Mouse (Mus musculus) CH12.LX (cell line): ENCODE data around the gene Drc3. TPM values are rescaled to one million over a fixed set of nuclear protein-coding genes. Genes with fewer than 3 reads are reported as not detected.

Experiments used
- DNase-seq: peaks from one replicate; pipeline ENCODE4 v3.0.0-alpha.2; 2013; ENCODE audit errors: extremely low read depth
- H3K27ac ChIP-seq: 2 replicates; pipeline ENCODE4 v1.5.1; 2012; ENCODE audit warnings: low read depth, mild to moderate bottlenecking, control low read depth, moderate library complexity; ENCODE audit not compliant: insufficient read depth
- H3K27me3 ChIP-seq: replicated peaks from 2 replicates; pipeline ENCODE3; 2012; ENCODE audit warnings: inconsistent platforms
- H3K36me3 ChIP-seq, 2 experiments: replicated peaks in 1 of 2; 2 replicates each; pipeline versions ENCODE3 to v1.6.1; 2012; ENCODE audit warnings: inconsistent platforms in 1 of 2, low read length in 1 of 2, mild to moderate bottlenecking in 1 of 2, mixed read lengths in 1 of 2, moderate library complexity in 1 of 2; ENCODE audit not compliant: control insufficient read depth in 1 of 2, insufficient read depth in 1 of 2
- H3K4me1 ChIP-seq, 2 experiments: 2 replicates each; pipeline ENCODE4 v1.6.1; 2012; ENCODE audit warnings: inconsistent platforms in 1 of 2, moderate library complexity in 1 of 2; ENCODE audit not compliant: insufficient read depth in 2 of 2, control insufficient read depth in 1 of 2
- H3K4me2 ChIP-seq: 2 replicates; pipeline ENCODE4 v1.6.1; 2012; ENCODE audit warnings: low read depth, mild to moderate bottlenecking, control low read depth; ENCODE audit not compliant: poor library complexity, insufficient read depth, severe bottlenecking
- H3K4me3 ChIP-seq, 3 experiments: fragments of 150-350 bp in 1 of 3; sonication (generic) in 1 of 3; replicated peaks in 1 of 3; 2 replicates each; pipeline versions ENCODE3 to v1.5.1; 2011 to 2012; ENCODE audit warnings: low read depth in 2 of 3, low read length in 2 of 3, mild to moderate bottlenecking in 2 of 3, moderate library complexity in 2 of 3, control low read depth in 1 of 3, improper control_type of control experiment in 1 of 3, inconsistent platforms in 1 of 3, mixed read lengths in 1 of 3; ENCODE audit not compliant: poor library complexity in 1 of 3
- H3K79me2 ChIP-seq: replicated peaks from 2 replicates; pipeline ENCODE4 v1.6.1; 2012; ENCODE audit warnings: mild to moderate bottlenecking, moderate library complexity; ENCODE audit not compliant: control insufficient read depth, poor library complexity, insufficient read depth, severe bottlenecking; ENCODE audit errors: extremely low read depth
- H3K9ac ChIP-seq: 2 replicates; pipeline ENCODE4 v1.6.1; 2012; ENCODE audit warnings: low read depth, mild to moderate bottlenecking, control low read depth, moderate library complexity; ENCODE audit not compliant: insufficient read depth
- H3K9me3 ChIP-seq: replicated peaks from 2 replicates; pipeline ENCODE3; 2012; ENCODE audit warnings: low read length, inconsistent platforms, mixed read lengths
- BHLHE40 ChIP-seq: IDR thresholded peaks from 2 replicates; pipeline ENCODE4 v1.6.1; 2011; ENCODE audit warnings: mild to moderate bottlenecking, low read depth, low read length, improper control_type of control experiment
- CHD1 ChIP-seq: IDR thresholded peaks from 2 replicates; pipeline ENCODE4 v1.6.1; 2012; ENCODE audit warnings: low read depth, low read length, improper control_type of control experiment, inconsistent platforms
- CHD2 ChIP-seq: IDR thresholded peaks from 2 replicates; pipeline ENCODE4 v1.6.1; 2011; ENCODE audit warnings: low read length, improper control_type of control experiment
- CTCF ChIP-seq, 2 experiments: IDR thresholded peaks in 1 of 2; conservative IDR thresholded peaks in 1 of 2; 2 replicates each; pipeline ENCODE4 v1.5.1; 2011 to 2012; ENCODE audit warnings: low read depth in 2 of 2, low read length in 2 of 2, improper control_type of control experiment in 1 of 2, inconsistent platforms in 1 of 2, mild to moderate bottlenecking in 1 of 2, moderate library complexity in 1 of 2
- E2F4 ChIP-seq: IDR thresholded peaks from 2 replicates; pipeline ENCODE4 v1.6.1; 2011; ENCODE audit warnings: low read depth, low read length, improper control_type of control experiment; ENCODE audit not compliant: insufficient replicate concordance
- ELF1 ChIP-seq: IDR thresholded peaks from 2 replicates; pipeline ENCODE4 v1.6.1; 2014; ENCODE audit warnings: low read depth, mild to moderate bottlenecking, inconsistent platforms, low read length, improper control_type of control experiment
- EP300 ChIP-seq: IDR thresholded peaks from 2 replicates; pipeline ENCODE4 v1.6.1; 2011; ENCODE audit warnings: low read length, improper control_type of control experiment
- ETS1 ChIP-seq: conservative IDR thresholded peaks from 2 replicates; pipeline ENCODE4 v1.6.1; 2012; ENCODE audit warnings: low read depth, mild to moderate bottlenecking, inconsistent platforms, low read length, improper control_type of control experiment, moderate library complexity
- GABPA ChIP-seq: IDR thresholded peaks from 2 replicates; pipeline ENCODE4 v1.6.1; 2012; ENCODE audit warnings: low read depth, low read length, improper control_type of control experiment, inconsistent platforms; ENCODE audit not compliant: insufficient replicate concordance
- HCFC1 ChIP-seq: IDR thresholded peaks from 2 replicates; pipeline ENCODE4 v1.6.1; 2012; ENCODE audit warnings: low read depth, mild to moderate bottlenecking, inconsistent platforms, low read length, improper control_type of control experiment
- IRF4 ChIP-seq: IDR thresholded peaks from 2 replicates; pipeline ENCODE4 v1.6.1; 2014; ENCODE audit warnings: low read depth, mild to moderate bottlenecking, inconsistent platforms, low read length, improper control_type of control experiment
- JUN ChIP-seq: IDR thresholded peaks from 2 replicates; pipeline ENCODE4 v1.6.1; 2011; ENCODE audit warnings: low read depth, mild to moderate bottlenecking, low read length, improper control_type of control experiment, moderate library complexity; ENCODE audit not compliant: insufficient read depth
- JUND ChIP-seq: conservative IDR thresholded peaks from 2 replicates; pipeline ENCODE4 v1.6.1; 2011; ENCODE audit warnings: low read depth, low read length, improper control_type of control experiment
- KAT2A ChIP-seq: IDR thresholded peaks from 2 replicates; pipeline ENCODE4 v1.6.1; 2012; ENCODE audit warnings: low read length, improper control_type of control experiment, inconsistent platforms; ENCODE audit not compliant: insufficient replicate concordance
- MAFK ChIP-seq: IDR thresholded peaks from 2 replicates; pipeline ENCODE4 v1.6.1; 2011; ENCODE audit warnings: low read length, improper control_type of control experiment; ENCODE audit not compliant: insufficient replicate concordance
- MAX ChIP-seq: IDR thresholded peaks from 2 replicates; pipeline ENCODE4 v1.6.1; 2011; ENCODE audit warnings: low read length, improper control_type of control experiment
- MAZ ChIP-seq: IDR thresholded peaks from 2 replicates; pipeline ENCODE4 v1.6.1; 2012; ENCODE audit warnings: low read depth, mild to moderate bottlenecking, inconsistent platforms, low read length, improper control_type of control experiment, moderate library complexity
- MEF2A ChIP-seq: IDR thresholded peaks from 2 replicates; pipeline ENCODE4 v1.6.1; 2014; ENCODE audit warnings: low read depth, mild to moderate bottlenecking, inconsistent platforms, low read length, improper control_type of control experiment, borderline replicate concordance
- MXI1 ChIP-seq: IDR thresholded peaks from 2 replicates; pipeline ENCODE4 v1.6.1; 2011; ENCODE audit warnings: mild to moderate bottlenecking, low read depth, low read length, improper control_type of control experiment
- MYC ChIP-seq: IDR thresholded peaks from 2 replicates; pipeline ENCODE4 v1.6.1; 2011; ENCODE audit warnings: low read depth, mild to moderate bottlenecking, improper control_type of control experiment, low read length
- NELFE ChIP-seq: IDR thresholded peaks from 2 replicates; pipeline ENCODE4 v1.6.1; 2011; ENCODE audit warnings: low read depth, low read length, improper control_type of control experiment
- NRF1 ChIP-seq: IDR thresholded peaks from 2 replicates; pipeline ENCODE4 v1.6.1; 2014; ENCODE audit warnings: low read depth, mild to moderate bottlenecking, inconsistent platforms, low read length, improper control_type of control experiment, moderate library complexity
- PAX5 ChIP-seq: IDR thresholded peaks from 2 replicates; pipeline ENCODE4 v1.6.1; 2012; ENCODE audit warnings: low read length, inconsistent platforms, mixed read lengths
- POLR2A ChIP-seq: IDR thresholded peaks from 2 replicates; pipeline ENCODE4 v1.6.1; 2011; ENCODE audit warnings: low read depth, mild to moderate bottlenecking, improper control_type of control experiment, low read length
- POLR2AphosphoS2 ChIP-seq: IDR thresholded peaks from 2 replicates; pipeline ENCODE4 v1.6.1; 2011; ENCODE audit warnings: low read depth, low read length, improper control_type of control experiment
- RAD21 ChIP-seq: IDR thresholded peaks from 2 replicates; pipeline ENCODE4 v1.6.1; 2011; ENCODE audit warnings: low read depth, mild to moderate bottlenecking, low read length, improper control_type of control experiment, moderate library complexity
- RCOR1 ChIP-seq: conservative IDR thresholded peaks from 2 replicates; pipeline ENCODE4 v1.6.1; 2012; ENCODE audit warnings: low read depth, mild to moderate bottlenecking, inconsistent platforms, low read length, improper control_type of control experiment
- SIN3A ChIP-seq: IDR thresholded peaks from 2 replicates; pipeline ENCODE4 v1.6.1; 2012; ENCODE audit warnings: low read length, improper control_type of control experiment, inconsistent platforms
- SMC3 ChIP-seq: IDR thresholded peaks from 2 replicates; pipeline ENCODE4 v1.6.1; 2011; ENCODE audit warnings: low read depth, low read length, improper control_type of control experiment
- TBP ChIP-seq: conservative IDR thresholded peaks from 2 replicates; pipeline ENCODE4 v1.6.1; 2011; ENCODE audit warnings: low read depth, low read length, improper control_type of control experiment
- TCF12 ChIP-seq: IDR thresholded peaks from 2 replicates; pipeline ENCODE4 v1.6.1; 2014; ENCODE audit warnings: low read depth, mild to moderate bottlenecking, inconsistent platforms, low read length, improper control_type of control experiment
- UBTF ChIP-seq: IDR thresholded peaks from 2 replicates; pipeline ENCODE4 v1.6.1; 2012; ENCODE audit warnings: low read depth, mild to moderate bottlenecking, inconsistent platforms, low read length, improper control_type of control experiment, moderate library complexity
- USF1 ChIP-seq: IDR thresholded peaks from 2 replicates; pipeline ENCODE4 v1.6.1; 2014; ENCODE audit warnings: low read depth, mild to moderate bottlenecking, inconsistent platforms, low read length, improper control_type of control experiment
- USF2 ChIP-seq: conservative IDR thresholded peaks from 2 replicates; pipeline ENCODE4 v1.6.1; 2011; ENCODE audit warnings: low read depth, low read length, improper control_type of control experiment
- ZC3H11A ChIP-seq: IDR thresholded peaks from 2 replicates; pipeline ENCODE4 v1.6.1; 2012; ENCODE audit warnings: low read depth, mild to moderate bottlenecking, inconsistent platforms, low read length, improper control_type of control experiment
- ZKSCAN1 ChIP-seq: IDR thresholded peaks from 2 replicates; pipeline ENCODE4 v1.6.1; 2012; ENCODE audit warnings: low read depth, inconsistent platforms, low read length, improper control_type of control experiment, borderline replicate concordance
- ZMIZ1 ChIP-seq: IDR thresholded peaks from 2 replicates; pipeline ENCODE4 v1.6.1; 2012; ENCODE audit warnings: low read depth, mild to moderate bottlenecking, inconsistent platforms, low read length, improper control_type of control experiment
- ZNF384 ChIP-seq: IDR thresholded peaks from 2 replicates; pipeline ENCODE4 v1.6.1; 2012; ENCODE audit warnings: low read depth, low read length, improper control_type of control experiment, inconsistent platforms
- dilution Hi-C: fragments of 300-500 bp; cut with MboI; formaldehyde crosslinking; loops from 2 replicates; pipeline ENCODE4 v1.14.3; 2020; ENCODE audit warnings: low sequenced_read_pairs; ENCODE audit not compliant: extremely low pct_unique_long_range_greater_than_20kb, extremely low pct_ligation_motif_present
- in situ Hi-C: fragments of 300-500 bp; cut with MboI; formaldehyde crosslinking; loops from 3 replicates; pipeline ENCODE4 v1.14.3; 2019; ENCODE audit warnings: low sequenced_read_pairs, low pct_ligation_motif_present, low pct_unique_long_range_greater_than_20kb, mixed read lengths
- polyA plus RNA-seq: library from polyadenylated mRNA; unstranded; fragments of >175 nt; gene quantifications from 2 replicates; pipeline ENCODE4 v1.2.1, GENCODE M21; 2012; ENCODE audit warnings: low read depth; ENCODE audit not compliant: insufficient read length
- total RNA-seq, 2 experiments: library from RNA; depleted of rRNA; stranded (reverse); fragments of 300-350 nt in 1 of 2; fragments of >200 nt in 1 of 2; gene quantifications; 2 replicates each; pipeline ENCODE4 v1.2.3; 2012 to 2014

Drc3 gene
- total and polyA plus RNA-seq, 3 experiments, result 1.4 to 3.9 (median 1.9) TPM

- TF ChIP-seq E2F4 (no peak), ZNF384 (peak; percentile 86), UBTF (no peak), GABPA (no peak), SIN3A (peak; percentile 25; the same call in 1 of the 2 replicates), ZC3H11A (no peak), MYC (peak; percentile 84), MAZ (no peak), MEF2A (peak; percentile 61), ETS1 (0 out of 2 replicates have a peak, but pooled peaks have one; percentile 5), USF2 (peak; percentile 69), MXI1 (no peak), CHD1 (0 out of 2 replicates have a peak, but pooled peaks have one; percentile 21), RCOR1 (no peak), MAFK (no peak), NRF1 (no peak), KAT2A (no peak), EP300 (peak; percentile 54; the same call in 1 of the 2 replicates), MAX (peak; percentile 95), POLR2AphosphoS2 (no peak), JUND (no peak), USF1 (peak; percentile 85), JUN (no peak), ZMIZ1 (0 out of 2 replicates have a peak, but pooled peaks have one; percentile 23), TBP (no peak), TCF12 (no peak), SMC3 (no peak), ELF1 (0 out of 2 replicates have a peak, but pooled peaks have one; percentile 35), NELFE (no peak), ZKSCAN1 (no peak), CHD2 (no peak), RAD21 (no peak), IRF4 (peak; percentile 40; the same call in 1 of the 2 replicates), POLR2A (peak; percentile 50; the same call in 1 of the 2 replicates), PAX5 (no peak), CTCF (conservative IDR thresholded peaks at IDR 0.05 in 1 of 2, IDR thresholded peaks at IDR 0.05 in 1 of 2; ENCODE audit: low read depth in 2 of 2, low read length in 2 of 2) (no peak), HCFC1 (no peak), BHLHE40 (peak; percentile 62; the same call in 1 of the 2 replicates)
- TF ChIP-seq, all 38 proteins: peak for 15
- dilution Hi-C loops, result no loop called here
Measured at GRCm38 (mm10) chr11:60374481-60374880, 21.4 kb downstream of the Drc3 start.

More at GRCm38 (mm10) chr11:60374481-60374880, 21.4 kb downstream of the Drc3 start:
- Histone ChIP-seq H3K4me3 (no peak overlapping the region), H3K9ac (peak overlapping the region; percentile 3; the same call in 1 of the 2 replicates), H3K27ac (no peak overlapping the region), H3K4me2 (no peak overlapping the region), H3K4me1 (peaks cover 17 to 23% of the 10 kb centered on the region in 2 experiments), H3K9me3 (no peaks in the 10 kb centered on the region), H3K79me2 (no peaks in the 10 kb centered on the region), H3K36me3 (no peaks in the 10 kb centered on the region), H3K27me3 (no peaks in the 10 kb centered on the region)
- in situ Hi-C loops, result no loop called here
- peak; percentile 65 for DNase-seq
